Mouse (Mus musculus): ENCODE data around the gene Ttc13.

GRCm38 (mm10) chr8:124713207-124713606 lies 8.6 kb downstream of the Ttc13 start:
- no peak for TF ChIP-seq USF1 (IDR thresholded peaks at IDR 0.05; ENCODE audit: low read depth)
- TF ChIP-seq POLR2A (IDR thresholded peaks at IDR 0.05; ENCODE audit: insufficient read length, low read depth) = no peak
- TF ChIP-seq MYOD1 (IDR thresholded peaks at IDR 0.05; ENCODE audit: control insufficient read depth in 1 of 3, insufficient read length in 2 of 3, low read depth in 2 of 3) = no peak
- TF ChIP-seq POLR2AphosphoS2 (IDR thresholded peaks at IDR 0.05; ENCODE audit: insufficient read length, low read depth) = no peak
- no peak for TF ChIP-seq TCF12 (IDR thresholded peaks at IDR 0.05; ENCODE audit: insufficient read depth, poor library complexity, severe bottlenecking)
- no peak for TF ChIP-seq REST (IDR thresholded peaks at IDR 0.05; ENCODE audit: insufficient read depth, insufficient read length)
